Mouse (Mus musculus) spleen, adult 2 months (tissue): ENCODE measurements around the gene Btnl10. TPM values are rescaled to one million over a fixed set of nuclear protein-coding genes. Genes with fewer than 3 reads are reported as not detected.
A peak's percentile ranks its signal among the peaks of the same experiment; 100 is the strongest.

Experiments used
- DNase-seq, 2 experiments: peaks; one replicate each; pipeline versions ENCODE4 v3.0.0 to v3.0.0-alpha.2; 2012 to 2021; ENCODE audit warnings: low spot score in 2 of 2, low read depth in 1 of 2
- H3K27ac ChIP-seq: fragments of 200-500 bp; 2 replicates; pipeline ENCODE4 v1.5.1; 2012; ENCODE audit warnings: low read length, inconsistent platforms; ENCODE audit not compliant: insufficient read depth
- H3K27me3 ChIP-seq: fragments of 200-500 bp; 2 replicates; pipeline ENCODE4 v1.6.1; 2012; ENCODE audit warnings: mild to moderate bottlenecking, moderate library complexity, low read length, inconsistent platforms; ENCODE audit not compliant: control insufficient read depth, insufficient read depth
- H3K36me3 ChIP-seq: fragments of 200-500 bp; 2 replicates; pipeline ENCODE4 v1.6.1; 2012; ENCODE audit warnings: mild to moderate bottlenecking, low read length, inconsistent platforms; ENCODE audit not compliant: control insufficient read depth, insufficient read depth
- H3K4me1 ChIP-seq: fragments of 200-500 bp; 2 replicates; pipeline ENCODE4 v1.6.1; 2011; ENCODE audit warnings: inconsistent platforms; ENCODE audit not compliant: control insufficient read depth, insufficient read depth, insufficient read length
- H3K4me3 ChIP-seq: fragments of 200-500 bp; 2 replicates; pipeline ENCODE4 v1.5.1; 2011; ENCODE audit warnings: mild to moderate bottlenecking, inconsistent platforms; ENCODE audit not compliant: insufficient read depth, insufficient read length; ENCODE audit errors: extremely low read depth
- CTCF ChIP-seq: fragments of 200-500 bp; IDR thresholded peaks from 2 replicates; pipeline ENCODE4 v1.5.1; 2011; ENCODE audit warnings: mild to moderate bottlenecking, inconsistent platforms; ENCODE audit not compliant: insufficient read depth, insufficient read length, insufficient replicate concordance; ENCODE audit errors: extremely low read depth
- POLR2A ChIP-seq: fragments of 200-500 bp; IDR thresholded peaks from 2 replicates; pipeline ENCODE4 v1.6.1; 2011; ENCODE audit warnings: low read depth, low read length, inconsistent platforms
- WGBS: fragments of 180-500 bp; shearing (Covaris S2); methylation state at CpG from one replicate; pipeline ENCODE4 v1.1.7; 2018; 5-methylcytosine and 5-hydroxymethylcytosine counted together
- polyA plus RNA-seq: library from polyadenylated mRNA; depleted of rRNA; stranded (reverse); fragments of >200 nt; gene quantifications from 2 replicates; pipeline ENCODE4 v1.2.3, GENCODE M21; 2012

Btnl10 gene
- polyA plus RNA-seq, 1 experiment: 14.9 TPM

GRCm38 (mm10) chr11:58958536-58958935 lies 40.8 kb downstream of the Btnl10 start:
- DNase-seq: no peak
- H3K27ac ChIP-seq: 0 out of 2 replicates have a peak overlapping the region, but pooled peaks have one; percentile 2
- H3K4me1 ChIP-seq: peaks cover 9% of the 10 kb centered on the region; the same call in 1 of the 2 replicates
- no peak overlapping the region for H3K4me3 ChIP-seq
- TF ChIP-seq CTCF (no peak), POLR2A (no peak)
- H3K36me3 ChIP-seq: no peaks in the 10 kb centered on the region
- WGBS: 88% methylated on average over 6 of the region's 6 CpGs
- H3K27me3 ChIP-seq: no peaks in the 10 kb centered on the region

- H3K36me3 ChIP-seq: no peaks in the 10 kb centered on the region
- WGBS: 17% methylated on average over 15 of the region's 15 CpGs
- H3K27me3 ChIP-seq: no peaks in the 10 kb centered on the region
- peak overlapping the region; percentile 64; the same call in 1 of the 2 replicates for H3K4me3 ChIP-seq
- TF ChIP-seq CTCF (no peak), POLR2A (no peak)
- H3K27ac ChIP-seq: peak overlapping the region; percentile 52
- H3K4me1 ChIP-seq: peaks cover 6% of the 10 kb centered on the region; the same call in 1 of the 2 replicates
- DNase-seq: no peak
These were observed 41.6 kb downstream of the Btnl10 start for GRCm38 (mm10) chr11:58959186-58959825.

GRCm38 (mm10) chr11:58959921-58960465 lies 42.3 kb downstream of the Btnl10 start:
- H3K36me3 ChIP-seq: no peaks in the 10 kb centered on the region
- H3K27ac ChIP-seq: peak overlapping the region; percentile 50
- TF ChIP-seq POLR2A: no peak
- TF ChIP-seq CTCF: no peak
- 12% methylated on average over 40 of the region's 40 CpGs for WGBS
- DNase-seq: peak; percentile 74 to 77
- H3K4me3 ChIP-seq: peak overlapping the region; percentile 64
- no peaks in the 10 kb centered on the region for H3K27me3 ChIP-seq
- peaks cover 6% of the 10 kb centered on the region; the same call in 1 of the 2 replicates for H3K4me1 ChIP-seq

GRCm38 (mm10) chr11:58961364-58962177 lies 43.9 kb downstream of the Btnl10 start:
- H3K4me1 ChIP-seq: peaks cover 6% of the 10 kb centered on the region; the same call in 1 of the 2 replicates
- no peak overlapping the region for H3K27ac ChIP-seq
- WGBS: 75% methylated on average over 50 of the region's 50 CpGs
- no peaks in the 10 kb centered on the region for H3K36me3 ChIP-seq
- no peak for TF ChIP-seq POLR2A
- TF ChIP-seq CTCF: no peak
- H3K27me3 ChIP-seq: no peaks in the 10 kb centered on the region
- H3K4me3 ChIP-seq: no peak overlapping the region
- DNase-seq: no peak

- TF ChIP-seq CTCF (no peak), POLR2A (no peak)
- no peak for DNase-seq
- Histone ChIP-seq H3K4me1 (peaks cover 4% of the 10 kb centered on the region; the same call in 1 of the 2 replicates), H3K27ac (no peak overlapping the region), H3K4me3 (no peak overlapping the region), H3K36me3 (no peaks in the 10 kb centered on the region), H3K27me3 (no peaks in the 10 kb centered on the region)
- 42% methylated on average over 17 of the region's 17 CpGs for WGBS
These were observed 45.8 kb downstream of the Btnl10 start for GRCm38 (mm10) chr11:58963543-58963942.

GRCm38 (mm10) chr11:58964216-58964615 lies 46.5 kb downstream of the Btnl10 start:
- TF ChIP-seq CTCF: no peak
- TF ChIP-seq POLR2A: no peak
- Histone ChIP-seq H3K27me3 (no peaks in the 10 kb centered on the region), H3K4me1 (peaks cover 4% of the 10 kb centered on the region; the same call in 1 of the 2 replicates), H3K27ac (no peak overlapping the region), H3K4me3 (no peak overlapping the region), H3K36me3 (no peaks in the 10 kb centered on the region)
- WGBS: 91% methylated on average over 7 of the region's 7 CpGs
- DNase-seq: no peak
